13 mouse cellular contexts compared by ENCODE assay signal in genomic region chr1:171827674-171828073, GRCm38 (mm10). TPM values are rescaled to one million over a fixed set of nuclear protein-coding genes. Genes with fewer than 3 reads are reported as not detected.
A peak's percentile ranks its signal among the peaks of the same experiment; 100 is the strongest.
DNase-seq lines count a peak whose midpoint lies in the region; ATAC-seq and TF ChIP-seq lines count a peak whose summit lies in the region.
"Had no signal": no experiment of that assay in that cellular context is flagged by ENCODE, and none has a peak within 500 bp of the region (broad histone marks: within the 10 kb centered on the region; RNA-seq: fewer than 3 reads in every experiment).

No protein-coding gene starts in this region.

- peak; percentile 18; the same call in 1 of the 2 replicates for TF ChIP-seq CTCF in midbrain, postnatal 0 days (IDR thresholded peaks at IDR 0.05)
- peak; percentile 31; the same call in 1 of the 2 replicates for TF ChIP-seq CTCF in stomach, postnatal 0 days (IDR thresholded peaks at IDR 0.05; ENCODE audit: low read depth)

- H3K4me1 ChIP-seq in midbrain, postnatal 0 days (ENCODE audit: insufficient read depth, low read length), result no peaks in the 10 kb centered on the region
- H3K4me1 ChIP-seq in midbrain, embryonic 11.5 days (ENCODE audit: control insufficient read depth, insufficient read depth, low read length), result no peaks in the 10 kb centered on the region
- H3K4me1 ChIP-seq in stomach, postnatal 0 days (replicated peaks; ENCODE audit: control insufficient read depth, insufficient read depth), result no peaks in the 10 kb centered on the region
- no peaks in the 10 kb centered on the region for H3K4me1 ChIP-seq in forebrain, embryonic 15.5 days
- H3K4me1 ChIP-seq: forebrain, embryonic 12.5 days; hindbrain, embryonic 15.5 days had no signal

- H3K36me3 ChIP-seq in midbrain, postnatal 0 days (ENCODE audit: insufficient read depth, low read length), result no peaks in the 10 kb centered on the region
- H3K36me3 ChIP-seq in midbrain, embryonic 11.5 days (ENCODE audit: control insufficient read depth, insufficient read depth, low read length), result no peaks in the 10 kb centered on the region
- no peaks in the 10 kb centered on the region for H3K36me3 ChIP-seq in stomach, postnatal 0 days (ENCODE audit: control insufficient read depth, insufficient read depth, low read length)
- H3K36me3 ChIP-seq in forebrain, embryonic 15.5 days, result no peaks in the 10 kb centered on the region
- H3K36me3 ChIP-seq: forebrain, embryonic 12.5 days; hindbrain, embryonic 15.5 days had no signal

- H3K4me3 ChIP-seq in midbrain, postnatal 0 days (ENCODE audit: low read depth, low read length), result no peak overlapping the region
- no peak overlapping the region for H3K4me3 ChIP-seq in midbrain, embryonic 11.5 days (ENCODE audit: low read depth, low read length)
- no peak overlapping the region for H3K4me3 ChIP-seq in stomach, postnatal 0 days (ENCODE audit: low read depth, low read length)
- H3K4me3 ChIP-seq in forebrain, embryonic 15.5 days, result no peak overlapping the region
- H3K4me3 ChIP-seq: forebrain, embryonic 12.5 days; hindbrain, embryonic 15.5 days had no signal

- peak; percentile 6 for DNase-seq in midbrain, postnatal 0 days (ENCODE audit: low spot score)
- no peak for DNase-seq in midbrain, embryonic 11.5 days (ENCODE audit: low spot score, missing footprints)
- peak; percentile 62 for DNase-seq in Muller cell, postnatal 12 days (ENCODE audit: inconsistent ontology term)
- peak; percentile 7 for DNase-seq in embryo, embryonic 11 days
- DNase-seq in stomach, postnatal 0 days (ENCODE audit: low spot score), result no peak
- no peak for DNase-seq in left cerebral cortex, adult 9 months (ENCODE audit: low spot score in 2 of 2)
- DNase-seq: cerebellum, postnatal 36 days; heart, adult 11 months; kidney, postnatal 4 days; right cerebral cortex, postnatal 25 days had no signal

- H3K9ac ChIP-seq in midbrain, postnatal 0 days (replicated peaks; ENCODE audit: low read length, poor library complexity, severe bottlenecking), result no peak overlapping the region
- no peak overlapping the region for H3K9ac ChIP-seq in midbrain, embryonic 11.5 days (ENCODE audit: low read length)
- H3K9ac ChIP-seq in stomach, postnatal 0 days (ENCODE audit: low read length), result no peak overlapping the region
- H3K9ac ChIP-seq in forebrain, embryonic 15.5 days (replicated peaks), result no peak overlapping the region
- H3K9ac ChIP-seq: forebrain, embryonic 12.5 days; hindbrain, embryonic 15.5 days had no signal

- no peak overlapping the region for H3K27ac ChIP-seq in midbrain, postnatal 0 days (ENCODE audit: low read depth, low read length)
- no peak overlapping the region for H3K27ac ChIP-seq in midbrain, embryonic 11.5 days (ENCODE audit: low read depth, low read length)
- no peak overlapping the region for H3K27ac ChIP-seq in stomach, postnatal 0 days (replicated peaks)
- no peak overlapping the region for H3K27ac ChIP-seq in forebrain, embryonic 15.5 days (replicated peaks)
- H3K27ac ChIP-seq: forebrain, embryonic 12.5 days; hindbrain, embryonic 15.5 days had no signal

- no peak overlapping the region for H3K4me2 ChIP-seq in midbrain, postnatal 0 days (ENCODE audit: low read depth, low read length, poor library complexity, severe bottlenecking)
- H3K4me2 ChIP-seq in midbrain, embryonic 11.5 days, result no peak overlapping the region
- no peak overlapping the region for H3K4me2 ChIP-seq in stomach, postnatal 0 days (replicated peaks; ENCODE audit: low read depth)
- no peak overlapping the region for H3K4me2 ChIP-seq in forebrain, embryonic 15.5 days (replicated peaks)
- H3K4me2 ChIP-seq: forebrain, embryonic 12.5 days; hindbrain, embryonic 15.5 days had no signal

- H3K9me3 ChIP-seq in midbrain, postnatal 0 days (ENCODE audit: low read length), result no peaks in the 10 kb centered on the region
- H3K9me3 ChIP-seq in midbrain, embryonic 11.5 days (ENCODE audit: control insufficient read depth, low read length), result no peaks in the 10 kb centered on the region
- no peaks in the 10 kb centered on the region for H3K9me3 ChIP-seq in stomach, postnatal 0 days (ENCODE audit: control insufficient read depth, low read length)
- no peaks in the 10 kb centered on the region for H3K9me3 ChIP-seq in forebrain, embryonic 15.5 days
- H3K9me3 ChIP-seq: forebrain, embryonic 12.5 days; hindbrain, embryonic 15.5 days had no signal

- TF ChIP-seq EP300 in stomach, postnatal 0 days (optimal IDR thresholded peaks at IDR 0.05), result no peak

- no peaks in the 10 kb centered on the region for H3K27me3 ChIP-seq in midbrain, postnatal 0 days (ENCODE audit: insufficient read depth, low read length)
- H3K27me3 ChIP-seq in midbrain, embryonic 11.5 days (ENCODE audit: control insufficient read depth, insufficient read depth, low read length), result no peaks in the 10 kb centered on the region
- no peaks in the 10 kb centered on the region for H3K27me3 ChIP-seq in stomach, postnatal 0 days (ENCODE audit: control insufficient read depth, insufficient read depth, low read length)
- H3K27me3 ChIP-seq in forebrain, embryonic 15.5 days, result no peaks in the 10 kb centered on the region
- H3K27me3 ChIP-seq: forebrain, embryonic 12.5 days; hindbrain, embryonic 15.5 days had no signal

- ATAC-seq in midbrain, postnatal 0 days (ENCODE audit: low FRiP score), result no peak
- ATAC-seq in midbrain, embryonic 11.5 days (ENCODE audit: low FRiP score), result no peak
- ATAC-seq in stomach, postnatal 0 days (ENCODE audit: low FRiP score, low TSS enrichment), result no peak
- no peak for ATAC-seq in forebrain, embryonic 15.5 days (replicated peaks)

RNA-seq across cellular contexts. Expression of gene Cd84, which starts 11.8 kb away (rescaled TPM):
- 1.6 and 2.4 TPM in 2 replicates for total RNA-seq in midbrain, postnatal 0 days (2014; rRNA removed)
- 1.1 and 1.9 TPM in 2 replicates for polyA plus RNA-seq in midbrain, postnatal 0 days (2015; fragmentation: Nextera tagmentation; extraction: Ambion mirVana)
- 0.64 and 0.80 TPM in 2 replicates for polyA plus RNA-seq in midbrain, embryonic 11.5 days (2014; fragmentation: Nextera tagmentation; extraction: Ambion mirVana)
- 1.5 and 1.8 TPM in 2 replicates for polyA plus RNA-seq in stomach, postnatal 0 days (2015; fragmentation: Nextera tagmentation; extraction: Ambion mirVana)
- polyA plus RNA-seq in forebrain, embryonic 15.5 days (2015; fragmentation: Nextera tagmentation; extraction: Ambion mirVana), result 1.3 and 1.6 TPM in 2 replicates

Comparison
In these comparisons a context has a peak if more than half of its experiments do, and no peak if none do; other contexts are left out.
1. DNase-seq: peak in midbrain, postnatal 0 days (single experiment), Muller cell, postnatal 12 days (single experiment) and embryo, embryonic 11 days (single experiment); none in midbrain, embryonic 11.5 days (single experiment), stomach, postnatal 0 days (single experiment) and left cerebral cortex, adult 9 months (0 of 2).